Mouse (Mus musculus): Measurements from ENCODE around the gene Gm3755.
"Not testable (repeated sequence)": the region's sequence is repeated elsewhere in the genome, so short reads cannot be mapped to it uniquely, and the experiment has no call there.

Gm3755 gene

GRCm38 (mm10) chr14:7450817-7451216, at the start of gene Gm3755:
Gene Gm3755 (minus strand): TSS chr14:7450917.
- not testable (repeated sequence) for DNase-seq (ENCODE audit: low spot score)

- DNase-seq (ENCODE audit: low spot score), result peak; percentile 1
Measured at GRCm38 (mm10) chr14:7488731-7489130, 38.0 kb upstream of the Gm3755 start.

- not testable (repeated sequence) for DNase-seq (ENCODE audit: low spot score)
Measured at GRCm38 (mm10) chr14:7483662-7484061, 32.9 kb upstream of the Gm3755 start, which contains the start of gene Gm3752. Gene Gm3752 (minus strand): TSS chr14:7483762.

GRCm38 (mm10) chr14:7422496-7422895, 28.2 kb downstream of the Gm3755 start:
- not testable (repeated sequence) for DNase-seq (ENCODE audit: low spot score)
